Mouse (Mus musculus) gastrocnemius, postnatal 25 days (tissue): ENCODE data around the gene Proca1. TPM values are rescaled to one million over a fixed set of nuclear protein-coding genes. Genes with fewer than 3 reads are reported as not detected.

Experiments
- DNase-seq: peaks from one replicate; pipeline ENCODE4 v3.0.0; 2022
- total RNA-seq, 2 experiments: library from RNA; stranded (reverse); gene quantifications; 1 replicate in 1 of 2; 2 replicates in 1 of 2; pipeline ENCODE4 v1.2.3; 2021

The Proca1 gene
- total RNA-seq, 2 experiments from 2014 or later: 0.28 to 1.3 TPM

GRCm38 (mm10) chr11:78166161-78166560, 27.0 kb upstream of the Proca1 start:
- DNase-seq: no peak

GRCm38 (mm10) chr11:78166640-78167039, 26.6 kb upstream of the Proca1 start:
- DNase-seq: no peak

- DNase-seq: no peak
Observed at GRCm38 (mm10) chr11:78167257-78167959, 25.8 kb upstream of the Proca1 start.

GRCm38 (mm10) chr11:78168541-78169468, 24.4 kb upstream of the Proca1 start:
- no peak for DNase-seq

- DNase-seq: no peak
Observed at GRCm38 (mm10) chr11:78170306-78170705, 22.9 kb upstream of the Proca1 start.

- no peak for DNase-seq
Observed at GRCm38 (mm10) chr11:78171328-78171727, 21.9 kb upstream of the Proca1 start.

GRCm38 (mm10) chr11:78172034-78172747, 21.0 kb upstream of the Proca1 start:
- DNase-seq: no peak

GRCm38 (mm10) chr11:78172748-78173383, 20.3 kb upstream of the Proca1 start:
- DNase-seq: no peak

- no peak for DNase-seq
Observed at GRCm38 (mm10) chr11:78174506-78174905, 18.7 kb upstream of the Proca1 start.

- DNase-seq: no peak
Observed at GRCm38 (mm10) chr11:78175771-78176401, 17.3 kb upstream of the Proca1 start.

- peak; percentile 88 for DNase-seq
Observed at GRCm38 (mm10) chr11:78176402-78176862, 16.8 kb upstream of the Proca1 start, which contains the start of the genes Nek8 and Tlcd1. Gene Nek8 (minus strand): TSS chr11:78176675. Gene Tlcd1 (plus strand): TSS chr11:78176711.

- DNase-seq: no peak
Observed at GRCm38 (mm10) chr11:78176905-78177331, 16.3 kb upstream of the Proca1 start.

- DNase-seq: no peak
Observed at GRCm38 (mm10) chr11:78177437-78177836, 15.8 kb upstream of the Proca1 start.

- peak; percentile 93 for DNase-seq
Observed at GRCm38 (mm10) chr11:78177903-78178858, 15.0 kb upstream of the Proca1 start.

GRCm38 (mm10) chr11:78178859-78179437, 14.2 kb upstream of the Proca1 start:
- DNase-seq: no peak

GRCm38 (mm10) chr11:78179438-78179999, 13.7 kb upstream of the Proca1 start:
- no peak for DNase-seq

- no peak for DNase-seq
Observed at GRCm38 (mm10) chr11:78180081-78180761, 13.0 kb upstream of the Proca1 start.

GRCm38 (mm10) chr11:78181830-78182357, 11.3 kb upstream of the Proca1 start:
- no peak for DNase-seq
